Mouse (Mus musculus) CH12.LX (cell line): Measurements from ENCODE around the gene Hpcal4.

Experiments used
- EP300 ChIP-seq: IDR thresholded peaks from 2 replicates; pipeline ENCODE4 v1.6.1; 2011; ENCODE audit warnings: low read length, improper control_type of control experiment
- MYC ChIP-seq: IDR thresholded peaks from 2 replicates; pipeline ENCODE4 v1.6.1; 2011; ENCODE audit warnings: low read depth, mild to moderate bottlenecking, improper control_type of control experiment, low read length

- no peak for TF ChIP-seq MYC
- no peak for TF ChIP-seq EP300
Measured at GRCm38 (mm10) chr4:123137551-123137950, 45.5 kb upstream of the Hpcal4 start.
